Mouse (Mus musculus): Measurements from ENCODE around the gene Rtf1. TPM values are rescaled to one million over a fixed set of nuclear protein-coding genes. Genes with fewer than 3 reads are reported as not detected.

Rtf1 gene
- total RNA-seq, 2 experiments from 2014 or later = 26.7 to 29.7 TPM

DNA sequence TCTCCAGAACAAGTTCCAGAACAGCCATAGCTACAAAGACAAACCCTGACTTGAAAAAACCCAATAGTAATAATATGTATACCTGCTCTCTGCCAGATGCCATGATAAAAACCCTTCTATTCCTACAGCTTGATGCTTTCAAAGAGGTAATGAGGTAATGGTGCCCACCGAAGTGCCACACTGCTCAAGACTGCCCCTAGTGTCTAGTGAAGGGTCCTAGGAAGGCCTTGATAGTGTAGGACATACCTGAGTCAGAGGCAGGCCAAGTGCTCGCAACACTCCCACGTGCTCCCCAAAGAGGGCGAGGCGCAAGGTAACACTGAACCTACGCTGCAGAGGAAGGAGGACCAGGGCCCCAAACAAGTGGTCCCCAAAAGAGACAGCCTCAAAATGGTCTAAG lies 92.4 kb downstream of the Rtf1 start:
- ATAC-seq (ENCODE audit: poor library complexity, severe bottlenecking) = no peak

Other genes starting within 250 kb of the Rtf1 start
- gene Ino80, start 197.4 kb upstream of the Rtf1 start, total RNA-seq (2015) = 19.9 and 22.0 TPM in 2 replicates
- gene Ino80, start 197.4 kb upstream of the Rtf1 start, total RNA-seq (2017) = 18.6 and 22.7 TPM in 2 replicates
- gene Exd1, start 127.4 kb upstream of the Rtf1 start, total RNA-seq (2015) = 0.48 TPM in 1 of 2 replicates, not detected in the other
- 0.04 TPM in 1 of 2 replicates, not detected in the other for gene Exd1, start 127.4 kb upstream of the Rtf1 start, total RNA-seq (2017)
- gene Chp1, start 127.4 kb upstream of the Rtf1 start, total RNA-seq (2015) = 90.6 and 99.8 TPM in 2 replicates
- 94.3 and 133 TPM in 2 replicates for gene Chp1, start 127.4 kb upstream of the Rtf1 start, total RNA-seq (2017)
- 144 and 159 TPM in 2 replicates for gene Nusap1, start 56.8 kb upstream of the Rtf1 start, total RNA-seq (2015)
- gene Nusap1, start 56.8 kb upstream of the Rtf1 start, total RNA-seq (2017) = 156 and 168 TPM in 2 replicates
- gene Oip5, start 56.6 kb upstream of the Rtf1 start, total RNA-seq (2015) = 17.7 and 20.5 TPM in 2 replicates
- gene Oip5, start 56.6 kb upstream of the Rtf1 start, total RNA-seq (2017) = 15.3 and 17.2 TPM in 2 replicates
- 15.8 and 16.4 TPM in 2 replicates for gene Ndufaf1, start 12.2 kb upstream of the Rtf1 start, total RNA-seq (2015)
- gene Ndufaf1, start 12.2 kb upstream of the Rtf1 start, total RNA-seq (2017) = 8.8 and 13.0 TPM in 2 replicates
- gene Itpka, start 67.3 kb downstream of the Rtf1 start, total RNA-seq (2015) = 0.07 and 0.23 TPM in 2 replicates
- 0.37 and 1.0 TPM in 2 replicates for gene Itpka, start 67.3 kb downstream of the Rtf1 start, total RNA-seq (2017)
- gene Ltk, start 85.4 kb downstream of the Rtf1 start, total RNA-seq (2015) = not detected in 2 replicates
- not detected in 2 replicates for gene Ltk, start 85.4 kb downstream of the Rtf1 start, total RNA-seq (2017)
- 2.9 and 3.9 TPM in 2 replicates for gene Rpap1, start 112.5 kb downstream of the Rtf1 start, total RNA-seq (2015)
- gene Rpap1, start 112.5 kb downstream of the Rtf1 start, total RNA-seq (2017) = 5.0 and 6.4 TPM in 2 replicates
- gene Tyro3, start 122.7 kb downstream of the Rtf1 start, total RNA-seq (2015) = not detected in 2 replicates
- gene Tyro3, start 122.7 kb downstream of the Rtf1 start, total RNA-seq (2017) = 0.33 TPM in 1 of 2 replicates, not detected in the other
- gene Mga, start 222.2 kb downstream of the Rtf1 start, total RNA-seq (2015) = 36.3 and 44.5 TPM in 2 replicates
- 23.2 and 29.4 TPM in 2 replicates for gene Mga, start 222.2 kb downstream of the Rtf1 start, total RNA-seq (2017)

Measured in megakaryocyte, adult 5-6 weeks (primary cell).